Mouse (Mus musculus): ENCODE measurements at regions not wholly inside any gene's neighbourhood (a gene's known extent, or its start where the extent isn't known, plus 50 kb on each side); places are given as distances from the start of the nearest gene placed in this dataset.
"Not testable (repeated sequence)": the region's sequence is repeated elsewhere in the genome, so short reads cannot be mapped to it uniquely, and the experiment has no call there.

DNA sequence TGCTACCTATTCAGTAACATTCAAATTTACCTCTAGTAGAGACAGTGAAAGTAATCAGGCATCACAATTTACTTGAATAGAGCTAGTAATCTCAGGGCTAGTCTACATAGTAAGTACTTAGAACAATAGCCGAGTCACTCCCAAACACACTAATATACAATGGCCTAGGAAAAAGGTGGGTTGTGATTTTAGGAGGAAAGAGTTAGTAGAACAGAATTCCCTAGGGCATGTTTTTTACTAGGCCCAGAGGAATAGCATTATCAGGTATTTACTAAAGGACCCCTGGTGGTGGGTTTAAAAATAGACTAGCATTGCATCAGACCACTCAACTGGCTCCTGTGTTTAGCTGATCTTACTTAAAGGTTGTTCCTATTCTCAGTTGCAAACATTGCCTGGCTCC lies 535.8 kb downstream of the Mat2b start:
- 87% methylated on average over 1 of the region's 1 CpGs for WGBS
- H3K9me3 ChIP-seq (replicated peaks); H3K27ac ChIP-seq (replicated peaks); H3K4me1 ChIP-seq; H3K4me2 ChIP-seq; H3K4me3 ChIP-seq (replicated peaks); H3K27me3 ChIP-seq (replicated peaks); H3K36me3 ChIP-seq; ATAC-seq (ENCODE audit: low FRiP score); H3K9ac ChIP-seq (replicated peaks): not testable (repeated sequence)

DNA sequence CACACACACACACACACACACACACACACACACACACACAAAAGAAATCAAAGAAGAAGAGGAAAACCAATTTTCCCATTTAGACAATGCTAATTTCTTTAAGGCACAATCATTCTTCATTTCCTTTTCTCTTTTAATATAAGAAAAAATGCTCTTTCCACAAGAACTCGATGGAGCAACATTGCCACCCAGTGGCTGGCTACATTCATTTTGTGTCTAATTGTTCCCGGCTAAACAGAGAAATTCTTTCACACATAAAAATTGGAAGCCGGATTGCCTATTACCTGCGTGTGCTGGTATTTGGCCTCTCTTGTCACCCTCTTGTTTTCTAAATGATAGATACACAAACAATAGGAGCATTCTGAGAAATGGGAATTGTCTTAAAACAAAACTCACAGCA lies 545.7 kb downstream of the Mat2b start:
- Histone ChIP-seq H3K36me3 (no peaks in the 10 kb centered on the region), H3K27me3 (replicated peaks) (no peaks in the 10 kb centered on the region), H3K4me1 (peaks cover 4% of the 10 kb centered on the region), H3K4me2 (peak overlapping the region; percentile 34), H3K27ac (replicated peaks) (no peak overlapping the region), H3K9me3 (replicated peaks) (no peaks in the 10 kb centered on the region), H3K9ac (replicated peaks) (no peak overlapping the region), H3K4me3 (replicated peaks) (no peak overlapping the region)
- WGBS: 7% methylated on average over 4 of the region's 4 CpGs
- ATAC-seq (ENCODE audit: low FRiP score): no peak

DNA sequence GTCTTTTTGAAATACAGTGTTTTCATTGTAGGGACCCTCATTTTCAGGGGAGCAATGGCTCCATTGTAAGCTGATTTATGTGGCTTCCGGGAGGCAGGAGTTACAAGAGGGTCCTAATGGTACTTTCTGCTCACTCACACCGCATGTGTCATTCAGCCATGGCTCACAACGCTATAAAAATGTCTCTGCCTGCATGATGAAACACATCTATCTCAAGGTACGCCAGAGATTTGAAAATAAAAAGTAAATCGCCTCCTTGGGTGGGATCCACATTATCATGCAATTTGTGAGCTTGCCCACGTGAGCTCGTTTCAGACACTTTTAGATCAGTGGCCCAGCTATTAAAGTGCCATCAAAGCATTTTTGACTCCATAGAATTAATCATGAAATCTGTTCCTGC lies 557.2 kb downstream of the Mat2b start:
- ATAC-seq (ENCODE audit: low FRiP score): peak; percentile 57; the same call in 1 of the 2 replicates
- Histone ChIP-seq H3K36me3 (no peaks in the 10 kb centered on the region), H3K27ac (replicated peaks) (no peak overlapping the region), H3K9me3 (replicated peaks) (no peaks in the 10 kb centered on the region), H3K4me3 (replicated peaks) (no peak overlapping the region), H3K9ac (replicated peaks) (no peak overlapping the region), H3K27me3 (replicated peaks) (no peaks in the 10 kb centered on the region), H3K4me2 (no peak overlapping the region), H3K4me1 (peaks cover 12% of the 10 kb centered on the region)
- 16% methylated on average over 7 of the region's 7 CpGs for WGBS

DNA sequence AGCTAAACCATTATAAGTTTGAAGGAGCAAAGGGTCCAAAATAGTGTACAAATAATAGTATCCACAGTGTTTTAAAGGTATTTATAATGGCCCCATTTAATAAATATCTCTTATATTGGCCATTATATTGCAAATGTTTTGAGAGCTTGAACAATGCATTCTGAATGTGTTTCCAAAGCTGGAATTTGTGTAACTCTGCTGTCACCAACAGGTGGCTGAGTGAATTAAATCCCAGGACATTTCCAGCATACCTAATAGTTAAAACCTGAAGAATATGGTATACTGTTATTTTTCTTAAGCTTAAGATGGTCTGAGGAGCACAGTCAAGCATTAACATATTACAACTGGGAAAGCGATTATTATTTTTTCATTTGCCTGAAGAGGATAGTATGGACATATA lies 592.4 kb downstream of the Mat2b start:
- ATAC-seq (ENCODE audit: low FRiP score): no peak
- H3K4me2 ChIP-seq: no peak overlapping the region
- 87% methylated on average over 1 of the region's 1 CpGs for WGBS
- no peaks in the 10 kb centered on the region for H3K9me3 ChIP-seq (replicated peaks)
- no peaks in the 10 kb centered on the region for H3K36me3 ChIP-seq
- no peaks in the 10 kb centered on the region for H3K27me3 ChIP-seq (replicated peaks)
- no peak overlapping the region for H3K4me3 ChIP-seq (replicated peaks)
- no peak overlapping the region for H3K9ac ChIP-seq (replicated peaks)
- H3K27ac ChIP-seq (replicated peaks): no peak overlapping the region
- H3K4me1 ChIP-seq: no peaks in the 10 kb centered on the region

- ATAC-seq (ENCODE audit: low FRiP score): no peak
- 95% methylated on average over 2 of the region's 2 CpGs for WGBS
- H3K9me3 ChIP-seq (replicated peaks): no peaks in the 10 kb centered on the region
- no peaks in the 10 kb centered on the region for H3K36me3 ChIP-seq
- H3K4me2 ChIP-seq: no peak overlapping the region
- no peaks in the 10 kb centered on the region for H3K4me1 ChIP-seq
- no peak overlapping the region for H3K27ac ChIP-seq (replicated peaks)
- H3K4me3 ChIP-seq (replicated peaks): no peak overlapping the region
- H3K9ac ChIP-seq (replicated peaks): no peak overlapping the region
- H3K27me3 ChIP-seq (replicated peaks): no peaks in the 10 kb centered on the region
These were observed 620.7 kb downstream of the Mat2b start for GRCm38 (mm10) chr11:40074317-40074716.

DNA sequence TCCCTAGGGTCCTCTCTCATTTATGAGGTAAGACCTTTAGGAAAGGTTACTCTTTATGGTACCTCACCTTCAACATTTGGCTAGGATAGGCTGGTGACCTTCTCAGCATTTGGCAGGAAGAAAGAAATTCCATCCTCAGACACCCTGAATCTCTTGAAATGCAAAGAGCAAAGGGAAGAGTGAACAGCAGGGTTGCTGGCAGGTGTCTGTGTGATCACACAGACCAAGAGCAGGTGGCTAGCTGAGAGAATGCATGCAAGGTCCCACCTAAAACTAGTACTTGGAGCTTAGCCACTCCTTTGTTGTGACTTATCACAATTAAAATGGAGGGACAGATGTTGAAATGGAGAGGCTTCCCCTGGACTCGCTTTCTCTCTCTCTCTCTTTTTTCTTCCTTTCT lies 644.5 kb downstream of the Mat2b start:
- H3K4me2 ChIP-seq: no peak overlapping the region
- 62% methylated on average over 1 of the region's 1 CpGs for WGBS
- no peak overlapping the region for H3K9ac ChIP-seq (replicated peaks)
- H3K4me1 ChIP-seq: no peaks in the 10 kb centered on the region
- no peaks in the 10 kb centered on the region for H3K36me3 ChIP-seq
- no peak overlapping the region for H3K4me3 ChIP-seq (replicated peaks)
- H3K27me3 ChIP-seq (replicated peaks): no peaks in the 10 kb centered on the region
- H3K9me3 ChIP-seq (replicated peaks): no peaks in the 10 kb centered on the region
- H3K27ac ChIP-seq (replicated peaks): no peak overlapping the region
- ATAC-seq (ENCODE audit: low FRiP score): no peak

DNA sequence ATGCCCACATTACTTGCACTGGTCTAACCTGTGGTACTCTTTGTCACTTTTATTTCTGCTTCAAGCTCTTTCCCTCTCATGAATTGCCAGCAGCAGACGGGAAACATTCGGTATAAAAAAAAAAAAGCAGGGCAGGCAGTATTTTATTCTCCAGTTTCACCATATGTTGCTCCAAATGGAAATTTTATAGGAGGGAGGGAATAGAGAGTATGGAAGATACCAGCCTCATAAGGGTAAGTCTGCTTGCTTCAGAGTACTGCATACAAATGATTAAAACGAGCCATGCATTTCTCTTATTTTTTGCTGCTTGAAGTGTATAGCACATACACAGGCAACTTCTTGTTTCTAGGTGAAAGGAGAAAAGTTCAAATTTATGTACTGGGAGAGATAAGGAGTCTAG lies 667.5 kb downstream of the Mat2b start:
- H3K9me3 ChIP-seq (replicated peaks): no peaks in the 10 kb centered on the region
- no peaks in the 10 kb centered on the region for H3K27me3 ChIP-seq (replicated peaks)
- H3K9ac ChIP-seq (replicated peaks): no peak overlapping the region
- no peaks in the 10 kb centered on the region for H3K36me3 ChIP-seq
- H3K27ac ChIP-seq (replicated peaks): no peak overlapping the region
- H3K4me3 ChIP-seq (replicated peaks): no peak overlapping the region
- ATAC-seq (ENCODE audit: low FRiP score): no peak
- WGBS: 51% methylated on average over 3 of the region's 3 CpGs
- no peak overlapping the region for H3K4me2 ChIP-seq
- H3K4me1 ChIP-seq: no peaks in the 10 kb centered on the region

- H3K4me3 ChIP-seq (replicated peaks): no peak overlapping the region
- WGBS: 23% methylated on average over 2 of the region's 2 CpGs
- no peaks in the 10 kb centered on the region for H3K27me3 ChIP-seq (replicated peaks)
- H3K36me3 ChIP-seq: no peaks in the 10 kb centered on the region
- no peak overlapping the region for H3K27ac ChIP-seq (replicated peaks)
- H3K9ac ChIP-seq (replicated peaks): no peak overlapping the region
- no peak for ATAC-seq (ENCODE audit: low FRiP score)
- H3K9me3 ChIP-seq (replicated peaks): no peaks in the 10 kb centered on the region
- no peak overlapping the region for H3K4me2 ChIP-seq
- H3K4me1 ChIP-seq: no peaks in the 10 kb centered on the region
These were observed 695.5 kb downstream of the Mat2b start for GRCm38 (mm10) chr11:39999483-39999882.

DNA sequence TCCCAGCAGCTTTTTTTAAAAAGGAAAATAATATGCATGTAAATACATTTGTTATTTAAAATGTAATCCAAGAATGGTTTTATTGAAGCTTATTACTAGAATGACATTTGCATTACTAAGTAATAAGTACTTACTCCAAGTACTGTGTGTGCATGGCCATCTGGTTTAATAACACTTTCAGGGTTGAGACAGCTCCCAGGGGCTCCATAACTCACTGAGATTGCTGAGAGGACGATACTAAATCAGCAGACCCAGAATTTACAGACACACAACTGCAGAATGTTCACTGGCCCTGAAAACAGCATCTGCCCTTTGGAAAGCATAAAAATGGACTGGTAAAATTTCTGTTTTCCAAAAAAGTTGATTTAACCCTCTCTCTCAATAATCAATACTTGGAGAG lies 696.4 kb downstream of the Mat2b start:
- H3K4me1 ChIP-seq: no peaks in the 10 kb centered on the region
- 14% methylated on average over 1 of the region's 1 CpGs for WGBS
- no peak for ATAC-seq (ENCODE audit: low FRiP score)

GRCm38 (mm10) chr11:39972585-39972984 lies 722.4 kb downstream of the Mat2b start:
- Histone ChIP-seq H3K4me1 (no peaks in the 10 kb centered on the region), H3K27ac (replicated peaks) (no peak overlapping the region), H3K27me3 (replicated peaks) (no peaks in the 10 kb centered on the region), H3K9me3 (replicated peaks) (no peaks in the 10 kb centered on the region), H3K36me3 (no peaks in the 10 kb centered on the region), H3K9ac (replicated peaks) (no peak overlapping the region), H3K4me2 (no peak overlapping the region), H3K4me3 (replicated peaks) (no peak overlapping the region)
- 84% methylated on average over 4 of the region's 4 CpGs for WGBS
- ATAC-seq (ENCODE audit: low FRiP score): no peak

More for the DNA sequence above, 696.4 kb downstream of the Mat2b start:
- Histone ChIP-seq H3K4me3 (replicated peaks) (no peak overlapping the region), H3K9ac (replicated peaks) (no peak overlapping the region), H3K27ac (replicated peaks) (no peak overlapping the region), H3K27me3 (replicated peaks) (no peaks in the 10 kb centered on the region), H3K9me3 (replicated peaks) (no peaks in the 10 kb centered on the region), H3K36me3 (no peaks in the 10 kb centered on the region), H3K4me2 (no peak overlapping the region)

GRCm38 (mm10) chr11:39963705-39964104 lies 731.3 kb downstream of the Mat2b start:
- H3K9me3 ChIP-seq (replicated peaks): no peaks in the 10 kb centered on the region
- no peak for ATAC-seq (ENCODE audit: low FRiP score)

GRCm38 (mm10) chr11:39954426-39954825 lies 740.6 kb downstream of the Mat2b start:
- Histone ChIP-seq H3K36me3 (no peaks in the 10 kb centered on the region), H3K27ac (replicated peaks) (no peak overlapping the region), H3K4me2 (no peak overlapping the region), H3K27me3 (replicated peaks) (no peaks in the 10 kb centered on the region), H3K4me3 (replicated peaks) (no peak overlapping the region), H3K4me1 (no peaks in the 10 kb centered on the region), H3K9me3 (replicated peaks) (no peaks in the 10 kb centered on the region), H3K9ac (replicated peaks) (no peak overlapping the region)
- no peak for ATAC-seq (ENCODE audit: low FRiP score)

More at GRCm38 (mm10) chr11:39963705-39964104, 731.3 kb downstream of the Mat2b start:
- Histone ChIP-seq H3K4me2 (no peak overlapping the region), H3K36me3 (no peaks in the 10 kb centered on the region), H3K4me3 (replicated peaks) (no peak overlapping the region), H3K4me1 (no peaks in the 10 kb centered on the region), H3K9ac (replicated peaks) (no peak overlapping the region), H3K27ac (replicated peaks) (no peak overlapping the region), H3K27me3 (replicated peaks) (no peaks in the 10 kb centered on the region)

- Histone ChIP-seq H3K4me2 (no peak overlapping the region), H3K4me3 (replicated peaks) (no peak overlapping the region), H3K36me3 (no peaks in the 10 kb centered on the region), H3K9ac (replicated peaks) (no peak overlapping the region), H3K4me1 (no peaks in the 10 kb centered on the region), H3K27ac (replicated peaks) (no peak overlapping the region), H3K27me3 (replicated peaks) (no peaks in the 10 kb centered on the region), H3K9me3 (replicated peaks) (no peaks in the 10 kb centered on the region)
- 76% methylated on average over 2 of the region's 2 CpGs for WGBS
- no peak for ATAC-seq (ENCODE audit: low FRiP score)
These were observed 750.8 kb downstream of the Mat2b start for GRCm38 (mm10) chr11:39944196-39944595.

All from neural tube, embryonic 15.5 days (tissue).